Mouse (Mus musculus): ENCODE measurements around the gene Kit.

The Kit gene

DNA sequence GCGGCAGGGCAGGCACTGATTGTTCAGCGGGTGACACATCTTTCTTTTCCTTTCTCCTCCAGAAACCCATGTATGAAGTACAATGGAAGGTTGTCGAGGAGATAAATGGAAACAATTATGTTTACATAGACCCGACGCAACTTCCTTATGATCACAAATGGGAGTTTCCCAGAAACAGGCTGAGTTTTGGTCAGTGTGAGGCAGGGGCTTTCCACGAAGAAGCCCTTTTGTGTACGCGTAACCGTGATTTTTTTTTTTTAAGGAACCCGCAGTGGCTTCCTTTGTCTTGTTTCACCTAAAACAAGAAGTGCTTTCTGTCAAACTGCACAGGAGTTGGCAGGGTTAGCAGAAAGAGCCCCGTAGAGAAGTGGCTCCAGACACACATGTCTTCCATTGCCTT lies 65.9 kb downstream of the Kit start:
- no peak for DNase-seq (ENCODE audit: low spot score)

DNA sequence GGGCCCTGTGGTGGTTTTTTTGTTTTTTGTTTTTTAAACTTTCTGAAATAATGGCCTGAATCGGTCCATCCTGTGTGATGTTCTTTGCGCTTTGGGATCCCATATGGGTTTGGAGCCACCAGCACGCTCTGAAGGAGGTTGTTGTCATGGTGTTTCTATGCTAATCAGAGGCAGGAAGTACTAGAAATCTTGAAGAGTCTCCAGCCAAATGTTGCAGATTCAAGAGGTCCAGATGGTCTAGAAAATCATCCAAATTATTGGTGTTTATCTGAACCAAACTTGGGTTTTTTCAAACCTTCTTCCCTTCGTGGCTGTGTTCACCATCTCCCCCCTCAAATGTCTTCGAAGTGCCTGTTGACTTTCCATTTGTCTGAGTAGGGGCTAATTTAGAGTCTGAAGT lies 72.3 kb downstream of the Kit start:
- DNase-seq (ENCODE audit: low spot score): no peak

DNA sequence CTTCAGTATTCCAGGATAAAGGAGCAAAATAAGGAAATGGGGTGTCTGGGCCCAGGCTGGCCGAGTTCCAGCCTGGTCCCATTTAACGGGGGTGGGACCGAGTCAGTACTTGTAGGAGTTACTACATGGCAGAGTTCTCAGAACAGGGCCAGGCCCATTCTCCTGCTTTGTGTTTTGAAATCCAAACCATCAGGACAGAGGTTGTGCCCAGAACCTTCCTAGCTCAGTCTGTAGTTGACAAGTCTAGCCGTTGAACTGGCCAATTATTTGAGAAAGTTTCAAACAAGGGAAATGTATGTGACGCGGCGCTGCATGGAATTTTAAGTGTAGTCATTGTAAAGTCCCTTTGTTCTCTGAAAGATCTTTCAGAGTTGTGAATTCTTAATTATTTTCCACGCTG lies 75.8 kb downstream of the Kit start:
- no peak for DNase-seq (ENCODE audit: low spot score)

DNA sequence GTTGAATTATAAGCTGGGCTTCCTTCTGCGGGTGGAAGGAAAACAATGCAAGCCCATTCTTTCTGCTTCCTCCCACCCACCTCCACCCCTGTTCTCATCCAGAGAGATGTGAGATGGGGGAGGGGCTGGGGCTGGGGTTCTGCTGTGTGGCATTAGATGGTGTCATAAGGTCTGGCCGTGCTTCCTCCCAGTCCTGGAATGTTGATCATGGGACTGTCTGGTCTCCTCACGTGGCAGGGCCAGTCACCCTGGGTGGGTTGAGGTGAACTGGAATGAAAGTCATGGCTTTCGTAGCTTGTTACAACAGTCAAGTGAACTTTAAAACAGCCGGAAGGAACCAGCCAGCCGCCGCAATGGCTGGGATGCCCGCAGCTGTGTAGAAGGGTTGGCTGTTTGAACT lies 78.7 kb downstream of the Kit start:
- no peak for DNase-seq (ENCODE audit: low spot score)

DNA sequence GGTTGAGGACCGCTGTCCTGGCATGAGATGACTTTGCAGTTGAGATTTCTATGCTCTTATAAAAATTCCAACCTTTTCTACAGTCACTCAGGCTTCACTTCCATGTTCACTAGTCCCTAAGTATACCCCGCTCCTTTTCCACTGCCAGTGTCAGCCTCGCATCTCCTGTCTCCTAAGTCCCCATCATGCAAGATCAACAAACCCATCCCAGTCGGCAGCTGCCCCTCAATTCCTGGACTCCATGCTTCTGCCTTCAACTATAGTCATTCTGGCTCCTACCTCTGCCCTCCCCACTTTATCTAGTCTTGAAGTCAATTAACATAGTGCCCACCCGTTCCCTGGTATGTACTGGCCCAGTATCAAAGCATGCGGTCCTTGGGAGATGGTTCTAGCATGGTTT lies 83.9 kb downstream of the Kit start:
- DNase-seq (ENCODE audit: low spot score): no peak

DNA sequence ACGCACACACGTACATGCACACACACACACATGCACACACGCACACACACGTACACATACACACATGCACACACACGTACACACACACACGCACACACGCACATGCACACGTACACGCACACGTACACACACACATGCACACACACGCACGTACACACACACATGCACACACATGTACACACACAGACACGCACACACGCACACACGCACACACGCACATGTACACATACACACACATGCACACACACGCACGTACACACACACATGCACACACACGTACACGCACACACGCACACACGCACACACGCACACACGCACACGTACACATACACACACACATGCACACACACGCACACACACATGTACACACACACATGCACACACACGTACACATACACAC lies 85.6 kb downstream of the Kit start:
- no peak for DNase-seq (ENCODE audit: low spot score)

DNA sequence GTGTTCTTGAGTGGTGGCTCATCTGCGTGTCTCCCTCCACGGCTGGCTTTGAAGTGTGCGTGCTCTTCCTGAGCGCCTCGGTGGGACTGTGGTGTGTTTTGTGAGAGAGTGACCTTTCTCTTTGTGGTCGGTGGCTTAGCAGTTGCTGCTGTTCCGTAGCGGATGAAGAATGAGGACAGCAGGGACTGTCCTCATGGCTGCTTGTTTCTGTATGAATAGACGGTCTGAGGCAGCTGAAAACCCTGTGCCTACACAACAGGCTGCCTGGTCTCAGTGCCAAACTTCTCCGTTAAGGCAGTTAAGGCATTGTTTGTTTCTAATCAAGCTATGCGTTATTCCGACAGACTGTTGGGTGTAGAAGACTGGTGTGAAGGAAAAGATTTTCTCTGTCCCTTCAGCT lies 87.8 kb downstream of the Kit start:
- no peak for DNase-seq (ENCODE audit: low spot score)

DNA sequence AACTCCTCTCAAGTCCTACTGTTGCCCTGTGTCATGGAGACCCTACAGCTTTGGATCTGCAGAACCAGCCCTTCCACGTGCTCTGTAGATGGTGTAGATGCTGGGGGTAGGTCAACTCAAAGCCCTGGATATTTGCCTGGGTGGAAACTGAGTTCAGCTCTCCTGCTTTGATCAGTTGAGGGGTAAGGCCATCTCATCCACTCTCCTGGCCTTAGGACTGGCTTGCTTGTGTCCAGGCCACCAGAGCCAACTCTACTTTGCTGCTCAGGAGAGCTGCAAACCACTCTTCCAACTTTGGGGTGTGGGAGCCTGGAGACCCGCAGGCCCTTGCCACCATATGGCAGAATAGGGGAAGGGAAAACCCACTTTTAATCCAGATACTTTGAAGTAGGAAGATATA lies 89.1 kb downstream of the Kit start:
- no peak for DNase-seq (ENCODE audit: low spot score)

DNA sequence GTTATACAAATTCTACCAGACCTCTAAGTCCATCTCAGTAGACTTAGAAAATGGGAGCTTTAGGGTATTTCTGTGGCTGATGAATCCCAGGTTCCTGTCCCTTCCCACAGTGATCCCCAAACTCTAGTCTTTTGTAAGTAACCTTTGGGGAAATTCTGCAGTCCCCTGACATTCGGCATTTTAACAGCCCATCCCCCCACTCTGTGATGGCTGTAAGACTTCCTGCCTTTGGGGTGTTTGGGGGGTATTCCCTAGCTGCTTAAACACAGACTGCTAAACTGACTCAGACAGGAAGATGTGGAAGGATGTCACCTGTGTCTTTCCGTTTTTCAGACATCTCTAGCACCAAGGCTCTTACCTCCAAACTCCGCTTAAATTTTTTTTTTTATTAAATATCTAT lies 92.4 kb downstream of the Kit start:
- DNase-seq (ENCODE audit: low spot score): no peak

DNA sequence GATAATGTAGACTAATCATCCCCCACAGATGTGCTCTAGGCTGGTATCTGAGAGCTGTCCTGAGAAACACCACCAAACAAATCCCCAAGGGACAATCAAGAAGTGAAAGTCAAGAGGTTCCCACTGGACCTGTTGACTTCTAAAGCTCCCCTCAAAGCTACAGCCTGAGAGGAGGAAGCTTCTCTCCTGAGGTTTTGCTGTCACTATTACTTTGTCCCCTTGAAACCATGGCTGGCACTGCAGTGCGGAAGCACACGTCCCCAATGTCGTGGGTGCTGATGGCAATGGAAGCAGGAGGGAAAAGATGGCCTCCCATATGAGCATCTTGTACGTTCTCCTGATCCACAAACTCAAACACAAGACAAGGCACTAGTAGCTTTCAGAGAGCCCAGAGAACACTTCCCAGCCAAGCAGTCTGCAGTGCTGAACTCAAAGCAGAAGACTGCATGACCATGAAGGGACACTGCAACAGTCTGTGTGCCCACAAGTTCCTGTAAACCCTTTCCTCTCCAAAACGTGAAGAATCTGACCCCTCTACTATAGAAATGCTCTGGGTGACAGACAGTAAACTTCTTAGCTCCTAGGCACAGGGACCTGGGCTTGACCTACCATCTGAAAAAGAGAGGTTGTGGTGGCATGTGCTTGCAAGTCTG lies 96.5 kb downstream of the Kit start:
- DNase-seq (ENCODE audit: low spot score): no peak

DNA sequence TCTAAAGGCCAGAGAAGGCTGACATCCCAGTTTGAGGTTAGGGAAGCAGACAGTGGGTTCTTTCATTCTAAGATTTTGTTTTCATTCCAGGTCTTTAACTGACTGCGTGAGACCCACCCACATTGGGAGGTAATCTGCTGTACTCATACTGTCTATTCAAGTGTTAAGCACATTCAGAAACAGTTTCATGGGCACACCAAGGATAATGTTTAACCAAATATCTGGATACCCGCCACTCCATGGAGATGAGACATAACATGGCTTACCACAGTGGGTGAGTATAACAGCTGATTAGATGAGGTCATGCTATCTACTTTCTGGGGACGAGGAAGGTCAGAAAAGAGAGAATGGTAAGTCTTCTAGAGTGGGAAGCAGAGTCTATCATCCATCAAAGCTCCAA lies 101.3 kb downstream of the Kit start:
- no peak for DNase-seq (ENCODE audit: low spot score)

DNA sequence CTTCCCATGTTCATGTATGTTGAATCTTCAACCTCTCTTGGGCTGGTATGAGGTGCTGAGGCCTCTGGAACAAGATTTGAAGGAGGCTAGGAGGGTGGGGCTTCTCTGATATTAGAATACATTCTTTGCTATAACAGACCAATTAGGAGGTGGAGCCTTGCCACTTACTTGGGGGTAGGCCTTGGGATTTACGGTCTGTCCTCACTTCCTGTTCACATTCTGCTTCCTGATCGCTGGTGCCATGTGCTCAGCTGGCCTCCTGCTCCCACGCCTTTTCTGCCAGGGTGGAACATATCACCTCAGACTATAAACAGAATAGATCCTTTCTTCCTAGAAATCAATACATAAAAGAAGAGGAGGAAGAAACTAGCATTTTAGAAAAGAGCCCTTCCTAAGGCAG lies 105.2 kb downstream of the Kit start:
- no peak for DNase-seq (ENCODE audit: low spot score)

DNA sequence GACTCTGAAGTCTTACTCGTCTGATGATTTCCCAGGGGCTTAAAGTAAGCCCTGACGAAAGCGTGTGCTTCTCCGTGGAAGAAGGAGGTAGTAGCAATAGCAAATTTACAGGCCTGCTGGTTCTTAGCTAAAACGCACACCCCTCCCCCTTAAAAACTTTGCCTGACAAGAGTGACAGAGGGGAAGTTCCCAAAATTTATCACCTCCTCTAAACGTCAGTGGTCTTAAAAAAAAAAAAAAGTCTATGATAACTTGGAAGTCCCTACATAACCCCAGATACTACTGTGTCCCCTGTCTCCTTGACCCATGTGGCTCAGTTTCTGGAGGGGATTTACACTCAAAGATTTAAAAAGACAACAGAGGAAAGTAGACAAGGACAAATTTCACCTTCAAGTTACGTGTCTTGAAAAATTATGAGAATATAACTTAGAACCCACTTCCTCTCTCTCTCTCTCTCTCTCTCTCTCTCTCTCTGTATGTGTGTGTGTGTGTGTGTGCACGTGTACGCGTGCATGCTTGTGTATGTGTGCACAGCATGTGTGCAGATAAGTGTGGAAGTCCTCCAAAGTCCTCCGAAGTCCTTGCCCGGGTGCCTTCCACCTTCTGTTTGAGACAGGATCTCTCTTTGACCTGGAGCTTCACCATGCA lies 120.6 kb downstream of the Kit start:
- DNase-seq (ENCODE audit: low spot score): no peak

DNA sequence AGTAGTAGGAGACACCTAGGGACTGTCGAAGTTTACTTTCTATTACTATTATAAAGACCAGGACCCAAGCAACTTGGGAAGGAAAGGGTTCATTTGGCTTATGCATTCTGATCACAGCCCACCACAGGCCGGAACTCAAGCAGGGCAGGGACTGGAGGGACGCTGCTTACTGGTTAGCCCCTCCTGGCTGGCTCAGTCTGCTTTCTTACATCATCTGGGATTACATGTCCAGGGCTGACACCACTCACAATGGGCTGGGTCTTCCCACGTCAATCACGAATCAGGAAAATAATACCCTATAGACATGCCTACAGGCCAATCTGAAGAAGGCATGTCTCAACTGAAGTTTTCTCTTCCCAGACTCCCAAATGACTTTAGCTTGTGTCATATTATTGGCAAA lies 122.2 kb downstream of the Kit start:
- DNase-seq (ENCODE audit: low spot score): no peak

DNA sequence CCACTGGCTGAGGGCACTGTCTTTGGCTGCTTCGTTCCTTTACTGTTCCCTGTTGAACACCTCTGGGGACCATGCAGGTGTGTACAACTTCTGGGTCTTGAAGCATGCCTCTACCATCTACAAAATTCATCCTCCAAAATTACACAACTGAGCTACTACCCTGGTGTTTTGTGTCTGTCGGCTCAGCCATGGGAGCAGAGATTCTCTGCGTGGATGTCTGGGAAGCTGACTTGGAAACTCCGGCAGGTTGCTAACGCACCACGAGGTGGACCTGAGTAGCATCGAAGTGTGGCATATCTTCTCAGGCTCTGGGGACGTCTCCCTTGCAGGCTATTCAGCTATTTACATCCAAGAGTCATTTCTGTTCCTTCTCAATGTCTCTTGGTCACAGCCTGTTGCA lies 123.8 kb downstream of the Kit start:
- DNase-seq (ENCODE audit: low spot score): no peak

DNA sequence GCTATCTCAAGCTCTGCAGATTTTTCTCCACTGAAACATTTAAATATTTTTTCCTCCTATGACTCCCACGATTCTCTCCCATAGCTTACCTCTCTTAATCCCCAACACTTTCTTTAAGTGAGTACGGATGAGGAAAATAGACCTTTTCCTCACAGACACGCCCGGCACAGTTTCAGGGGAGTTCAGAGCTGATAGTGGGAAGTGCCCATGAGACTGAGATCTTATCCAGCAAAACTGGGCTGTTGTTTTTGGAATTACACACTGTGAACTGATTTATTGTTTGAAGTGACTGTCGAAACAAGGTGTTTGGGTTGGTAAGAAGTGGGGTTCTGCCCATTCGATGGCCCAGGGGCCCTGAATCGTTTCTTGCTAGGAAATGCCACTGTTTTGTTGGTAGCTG lies 124.4 kb downstream of the Kit start:
- no peak for DNase-seq (ENCODE audit: low spot score)

DNA sequence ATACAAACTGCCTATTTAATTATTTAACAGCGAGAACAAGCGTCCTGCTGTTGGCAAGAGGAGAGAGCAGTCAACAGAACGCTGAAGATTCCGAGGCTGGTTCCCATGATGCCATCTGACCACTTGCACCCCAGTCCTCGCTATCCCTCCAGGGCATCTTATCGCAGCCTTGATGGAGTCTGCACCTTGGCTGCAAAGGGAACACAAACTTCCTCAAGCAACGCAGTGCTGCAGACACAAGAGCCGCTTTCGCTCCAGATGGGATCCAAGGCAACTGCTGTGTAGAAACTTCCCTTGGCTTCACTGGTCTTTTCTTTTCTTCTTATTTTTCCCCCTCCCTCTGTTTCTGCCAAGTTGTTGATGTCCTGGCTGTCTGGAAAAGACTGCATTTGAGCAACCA lies 124.8 kb downstream of the Kit start:
- DNase-seq (ENCODE audit: low spot score): no peak

DNA sequence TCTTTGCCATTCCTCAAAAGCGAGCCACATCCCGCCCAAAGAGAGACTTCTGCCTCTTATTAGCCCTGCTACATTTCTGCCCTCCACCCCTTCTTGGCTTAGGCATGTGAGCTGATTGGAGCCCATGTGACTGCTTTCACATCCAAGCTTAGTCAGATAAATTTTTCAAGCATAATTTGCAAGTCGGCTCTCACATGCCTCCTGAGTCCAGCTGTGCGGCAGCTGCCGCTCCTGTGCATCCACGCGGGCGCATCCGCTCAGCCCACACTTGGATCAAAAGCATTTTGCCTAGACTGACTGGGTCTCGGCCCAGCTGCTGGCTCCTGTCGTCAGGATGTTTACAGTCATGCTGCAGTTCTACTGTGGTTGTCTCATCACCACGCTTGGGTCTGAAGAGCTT lies 126.9 kb downstream of the Kit start:
- no peak for DNase-seq (ENCODE audit: low spot score)

DNA sequence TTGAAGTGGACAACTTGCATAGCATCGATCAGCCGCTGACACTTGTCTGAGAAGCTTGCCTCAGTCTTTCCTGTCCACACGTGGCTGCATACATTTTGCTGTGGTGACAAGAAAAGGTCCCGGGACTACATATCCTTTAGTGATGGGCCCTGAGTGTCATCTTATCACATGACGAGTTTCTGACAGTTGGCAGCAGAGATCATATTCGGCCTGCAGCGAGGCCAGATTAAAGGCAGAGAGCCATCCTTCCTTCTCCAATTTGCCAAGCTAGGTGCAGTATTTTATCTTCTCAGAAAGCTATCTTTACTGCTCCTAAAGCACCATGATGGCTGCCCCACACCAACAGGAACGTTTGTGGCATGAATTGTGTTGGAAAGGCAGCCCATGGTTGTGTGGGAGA lies 127.4 kb downstream of the Kit start:
- no peak for DNase-seq (ENCODE audit: low spot score)

DNA sequence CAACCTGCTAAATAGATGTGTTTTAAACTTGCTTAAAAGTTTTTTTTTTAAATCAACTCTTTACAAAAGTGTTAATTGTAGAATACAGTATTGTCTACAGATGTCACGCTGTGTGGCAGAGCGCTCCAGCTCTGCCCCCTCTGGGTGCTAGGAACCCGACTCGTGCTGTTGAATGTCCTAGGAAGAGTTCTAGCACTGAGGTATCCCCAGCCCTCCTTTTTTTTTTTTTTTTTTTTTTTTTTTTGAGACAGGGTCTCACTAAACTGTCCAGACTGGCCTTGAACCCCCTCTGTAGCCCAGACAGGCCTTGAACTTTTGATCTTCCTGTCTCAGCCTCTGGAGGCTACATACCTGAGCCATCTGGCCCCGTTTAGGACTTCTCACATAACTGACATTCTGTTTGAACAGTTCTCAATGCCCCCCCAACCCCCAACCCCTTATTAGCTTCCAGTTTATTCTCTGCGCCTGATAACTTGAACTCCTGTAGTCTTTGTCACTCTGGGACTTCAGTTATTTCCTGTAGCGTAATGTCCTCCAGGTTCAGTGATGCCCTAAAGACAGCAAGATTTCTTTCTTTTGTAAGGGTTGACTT lies 130.0 kb downstream of the Kit start:
- DNase-seq (ENCODE audit: low spot score): no peak

DNA sequence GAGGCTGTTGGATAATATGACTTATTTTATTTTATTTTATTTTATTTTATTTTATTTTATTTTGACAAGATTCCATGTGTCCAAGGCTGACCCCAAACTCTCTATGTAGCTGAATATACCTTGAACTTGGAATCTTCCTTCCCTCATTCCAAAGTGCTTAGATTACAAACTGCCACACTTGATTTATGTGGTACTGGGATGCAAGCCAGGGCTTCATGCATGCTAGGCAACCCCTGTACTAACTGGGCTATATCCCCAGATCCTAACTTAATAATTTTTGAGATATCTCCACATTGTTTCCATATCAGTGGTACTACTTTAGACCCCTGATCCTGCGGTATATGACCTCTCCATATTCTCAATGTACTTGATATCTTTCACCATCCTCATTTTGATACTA lies 130.7 kb downstream of the Kit start:
- no peak for DNase-seq (ENCODE audit: low spot score)

Measured in retina, embryonic 14.5 days (tissue).